In genomic region chr6:137396106-137396793, GRCm38 (mm10) we compare ENCODE assay signal across 15 mouse cellular contexts.
DNase-seq lines count a peak whose midpoint lies in the region; ATAC-seq and TF ChIP-seq lines count a peak whose summit lies in the region.
"Had no signal": no experiment of that assay in that cellular context is flagged by ENCODE, and none has a peak within 500 bp of the region (broad histone marks: within the 10 kb centered on the region; RNA-seq: fewer than 3 reads in every experiment).

No protein-coding gene starts in this region.

- H3K27me3 ChIP-seq in forebrain, embryonic 13.5 days = no peaks in the 10 kb centered on the region
- H3K27me3 ChIP-seq in forebrain, embryonic 14.5 days (replicated peaks; ENCODE audit: control insufficient read depth, insufficient read depth, low read length) = no peaks in the 10 kb centered on the region
- no peaks in the 10 kb centered on the region for H3K27me3 ChIP-seq in lung, embryonic 14.5 days (ENCODE audit: insufficient read depth, low read length)
- H3K27me3 ChIP-seq: heart, embryonic 15.5 days; hindbrain, embryonic 13.5 days had no signal

- TF ChIP-seq CTCF in lung, embryonic 14.5 days (IDR thresholded peaks at IDR 0.05; ENCODE audit: low read depth) = peak; percentile 48

- peak; percentile 23; the same call in 1 of the 2 replicates for ATAC-seq in forebrain, embryonic 13.5 days
- ATAC-seq in forebrain, embryonic 14.5 days = no peak
- ATAC-seq in lung, embryonic 14.5 days (ENCODE audit: insufficient read depth) = no peak
- ATAC-seq in common myeloid progenitor, adult 5-6 weeks (replicated peaks; ENCODE audit: low read depth, poor library complexity, severe bottlenecking) = peak; percentile 52; the same call in 1 of the 2 replicates
- ATAC-seq: forebrain, embryonic 16.5 days had no signal

- no peak for DNase-seq in forebrain, embryonic 14.5 days (ENCODE audit: low spot score)
- DNase-seq in kidney, adult 18-20 months = peak; percentile 16
- no peak for DNase-seq in kidney, postnatal 4 days
- no peak for DNase-seq in lung, embryonic 14.5 days
- DNase-seq in lung, postnatal 10 days = no peak
- DNase-seq in right cerebral cortex, postnatal 14 days = no peak
- DNase-seq: adrenal gland, postnatal 10 days; B cell, adult 2 months; gastrocnemius, postnatal 25 days; thymus, adult 18-20 months had no signal

- H3K4me2 ChIP-seq in forebrain, embryonic 13.5 days = no peak overlapping the region
- H3K4me2 ChIP-seq in forebrain, embryonic 14.5 days (ENCODE audit: low read length) = no peak overlapping the region
- no peak overlapping the region for H3K4me2 ChIP-seq in lung, embryonic 14.5 days
- H3K4me2 ChIP-seq: heart, embryonic 15.5 days; hindbrain, embryonic 13.5 days had no signal

- H3K36me3 ChIP-seq in forebrain, embryonic 13.5 days (ENCODE audit: poor library complexity, severe bottlenecking) = peaks cover 13% of the 10 kb centered on the region
- peaks cover 9% of the 10 kb centered on the region; the same call in 1 of the 2 replicates for H3K36me3 ChIP-seq in forebrain, embryonic 14.5 days (ENCODE audit: control insufficient read depth, insufficient read depth, low read length)
- no peaks in the 10 kb centered on the region for H3K36me3 ChIP-seq in lung, embryonic 14.5 days (ENCODE audit: insufficient read depth)
- H3K36me3 ChIP-seq: heart, embryonic 15.5 days had no signal

- H3K4me3 ChIP-seq in forebrain, embryonic 13.5 days = no peak overlapping the region
- no peak overlapping the region for H3K4me3 ChIP-seq in forebrain, embryonic 14.5 days (ENCODE audit: low read depth, low read length)
- H3K4me3 ChIP-seq in lung, embryonic 14.5 days (ENCODE audit: low read depth, low read length) = no peak overlapping the region
- H3K4me3 ChIP-seq: heart, embryonic 15.5 days; hindbrain, embryonic 13.5 days had no signal

- H3K9me3 ChIP-seq in forebrain, embryonic 13.5 days (replicated peaks) = no peaks in the 10 kb centered on the region
- H3K9me3 ChIP-seq in forebrain, embryonic 14.5 days (replicated peaks; ENCODE audit: control insufficient read depth, low read length) = no peaks in the 10 kb centered on the region
- H3K9me3 ChIP-seq in lung, embryonic 14.5 days (ENCODE audit: low read depth, low read length) = no peaks in the 10 kb centered on the region
- H3K9me3 ChIP-seq: heart, embryonic 15.5 days; hindbrain, embryonic 13.5 days had no signal

- no peak overlapping the region for H3K27ac ChIP-seq in forebrain, embryonic 13.5 days
- H3K27ac ChIP-seq in forebrain, embryonic 14.5 days (ENCODE audit: low read depth, low read length) = no peak overlapping the region
- no peak overlapping the region for H3K27ac ChIP-seq in lung, embryonic 14.5 days (ENCODE audit: low read depth)
- H3K27ac ChIP-seq: heart, embryonic 15.5 days; hindbrain, embryonic 13.5 days had no signal

- no peak overlapping the region for H3K9ac ChIP-seq in forebrain, embryonic 13.5 days
- H3K9ac ChIP-seq in forebrain, embryonic 14.5 days (ENCODE audit: low read length) = no peak overlapping the region
- no peak overlapping the region for H3K9ac ChIP-seq in lung, embryonic 14.5 days
- H3K9ac ChIP-seq: heart, embryonic 15.5 days; hindbrain, embryonic 13.5 days had no signal

- WGBS in forebrain, embryonic 13.5 days = 82% methylated on average over 4 of the region's 4 CpGs
- 79% methylated on average over 4 of the region's 4 CpGs for WGBS in forebrain, embryonic 14.5 days
- 76% methylated on average over 4 of the region's 4 CpGs for WGBS in lung, embryonic 14.5 days

- H3K4me1 ChIP-seq in forebrain, embryonic 13.5 days = no peaks in the 10 kb centered on the region
- H3K4me1 ChIP-seq in forebrain, embryonic 14.5 days (ENCODE audit: control insufficient read depth, insufficient read depth, low read length) = no peaks in the 10 kb centered on the region
- no peaks in the 10 kb centered on the region for H3K4me1 ChIP-seq in lung, embryonic 14.5 days (ENCODE audit: insufficient read depth)
- H3K4me1 ChIP-seq: heart, embryonic 15.5 days; hindbrain, embryonic 13.5 days had no signal

Comparison
In these comparisons a context has a peak if more than half of its experiments do, and no peak if none do; other contexts are left out.
1. ATAC-seq: peak in forebrain, embryonic 13.5 days (single experiment) and common myeloid progenitor, adult 5-6 weeks (single experiment); none in forebrain, embryonic 14.5 days (single experiment) and lung, embryonic 14.5 days (single experiment).